Mouse (Mus musculus) embryonic fibroblast, embryonic 13.5 days (primary cell): ENCODE measurements around the gene Prkar1b.

ENCODE experiments used
- CTCF ChIP-seq: IDR thresholded peaks from 2 replicates; pipeline ENCODE4 v1.5.1; 2011; ENCODE audit warnings: mild to moderate bottlenecking, control low read depth, low read length, moderate library complexity, borderline replicate concordance; ENCODE audit not compliant: insufficient read depth
- POLR2A ChIP-seq: IDR thresholded peaks from 2 replicates; pipeline ENCODE4 v1.6.1; 2011; ENCODE audit warnings: low read depth, mild to moderate bottlenecking, control low read depth, low read length, moderate library complexity

GRCm38 (mm10) chr5:139145726-139146125 is 4.1 kb downstream of the Prkar1b start:
- TF ChIP-seq CTCF: no peak
- TF ChIP-seq POLR2A: no peak
